ENCODE assay signal across 9 mouse cellular contexts in the genomic region with DNA sequence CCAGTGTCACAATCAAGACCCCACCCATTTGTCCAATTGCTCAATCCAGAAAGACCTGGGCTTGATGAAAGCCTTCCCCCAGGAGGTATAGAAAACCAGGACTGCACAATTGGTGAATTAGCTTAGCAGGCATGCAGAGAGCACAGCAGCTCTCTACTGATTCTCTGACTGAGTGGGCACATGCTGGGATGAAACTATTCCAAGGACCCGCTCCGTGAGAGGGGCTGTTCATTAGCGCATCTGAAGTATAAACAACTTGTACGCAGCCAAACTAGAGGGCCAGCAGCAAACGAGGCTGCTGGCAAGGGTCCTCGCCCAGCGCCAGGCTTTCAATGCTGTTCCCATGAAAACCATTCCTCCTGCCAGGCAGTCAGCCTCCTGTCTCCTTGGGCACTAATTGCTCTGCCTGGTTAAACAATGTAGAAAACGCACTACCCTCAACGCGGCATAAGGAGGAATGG.
DNase-seq lines count a peak whose midpoint lies in the region; ATAC-seq lines count a peak whose summit lies in the region.
"Had no signal": no experiment of that assay in that cellular context is flagged by ENCODE, and none has a peak within 500 bp of the region (broad histone marks: within the 10 kb centered on the region; RNA-seq: fewer than 3 reads in every experiment).

No protein-coding gene starts in this region.

- H3K4me1 ChIP-seq in embryonic facial prominence, embryonic 14.5 days (ENCODE audit: control insufficient read depth, insufficient read depth, low read length) = no peaks in the 10 kb centered on the region
- no peaks in the 10 kb centered on the region for H3K4me1 ChIP-seq in embryonic facial prominence, embryonic 10.5 days
- H3K4me1 ChIP-seq in forebrain, embryonic 13.5 days = peaks cover 27% of the 10 kb centered on the region
- H3K4me1 ChIP-seq: limb, embryonic 15.5 days had no signal

- H3K4me3 ChIP-seq in embryonic facial prominence, embryonic 14.5 days (ENCODE audit: low read depth, low read length) = no peak overlapping the region
- no peak overlapping the region for H3K4me3 ChIP-seq in embryonic facial prominence, embryonic 10.5 days
- H3K4me3 ChIP-seq in forebrain, embryonic 13.5 days = peak overlapping the region; percentile 2; the same call in 1 of the 2 replicates
- H3K4me3 ChIP-seq: limb, embryonic 15.5 days had no signal

- no peak overlapping the region for H3K4me2 ChIP-seq in embryonic facial prominence, embryonic 14.5 days (ENCODE audit: low read depth, low read length)
- H3K4me2 ChIP-seq in forebrain, embryonic 13.5 days = peak overlapping the region; percentile 42
- H3K4me2 ChIP-seq: limb, embryonic 15.5 days had no signal

- no peak for ATAC-seq in embryonic facial prominence, embryonic 14.5 days (ENCODE audit: low read depth)
- peak; percentile 95 for ATAC-seq in forebrain, embryonic 13.5 days

- no peaks in the 10 kb centered on the region for H3K9me3 ChIP-seq in embryonic facial prominence, embryonic 14.5 days (ENCODE audit: control insufficient read depth, low read length)
- H3K9me3 ChIP-seq in embryonic facial prominence, embryonic 10.5 days = no peaks in the 10 kb centered on the region
- H3K9me3 ChIP-seq in forebrain, embryonic 13.5 days (replicated peaks) = no peaks in the 10 kb centered on the region
- H3K9me3 ChIP-seq: limb, embryonic 15.5 days had no signal

- no peak overlapping the region for H3K9ac ChIP-seq in embryonic facial prominence, embryonic 14.5 days (ENCODE audit: low read depth, low read length)
- no peak overlapping the region for H3K9ac ChIP-seq in forebrain, embryonic 13.5 days
- H3K9ac ChIP-seq: limb, embryonic 15.5 days had no signal

- H3K36me3 ChIP-seq in embryonic facial prominence, embryonic 14.5 days (ENCODE audit: control insufficient read depth, insufficient read depth, low read length) = no peaks in the 10 kb centered on the region
- H3K36me3 ChIP-seq in embryonic facial prominence, embryonic 10.5 days (replicated peaks) = no peaks in the 10 kb centered on the region
- H3K36me3 ChIP-seq in forebrain, embryonic 13.5 days (ENCODE audit: poor library complexity, severe bottlenecking) = no peaks in the 10 kb centered on the region
- H3K36me3 ChIP-seq: limb, embryonic 15.5 days had no signal

- peak; percentile 40 for DNase-seq in embryonic facial prominence, embryonic 14.5 days (ENCODE audit: low spot score)
- DNase-seq in embryonic facial prominence, embryonic 10.5 days (ENCODE audit: low spot score) = no peak
- DNase-seq in left cerebral cortex, adult 8-10 months (ENCODE audit: low spot score in 2 of 2) = peak; percentile 10 to 44
- peak; percentile 27 to 44 for DNase-seq in right cerebral cortex, adult 2 months (ENCODE audit: low spot score in 2 of 2)
- no peak for DNase-seq in kidney, postnatal 10 days
- DNase-seq in kidney, adult 18-20 months = no peak
- no peak for DNase-seq in urinary bladder, postnatal 14 days (ENCODE audit: low spot score)

- H3K27me3 ChIP-seq in embryonic facial prominence, embryonic 14.5 days (replicated peaks; ENCODE audit: control insufficient read depth, insufficient read depth, low read length) = no peaks in the 10 kb centered on the region
- H3K27me3 ChIP-seq in embryonic facial prominence, embryonic 10.5 days (replicated peaks; ENCODE audit: low read depth, poor library complexity, severe bottlenecking) = no peaks in the 10 kb centered on the region
- peaks cover 12% of the 10 kb centered on the region; the same call in 1 of the 2 replicates for H3K27me3 ChIP-seq in forebrain, embryonic 13.5 days
- H3K27me3 ChIP-seq: limb, embryonic 15.5 days had no signal

- no peak overlapping the region for H3K27ac ChIP-seq in embryonic facial prominence, embryonic 14.5 days (replicated peaks; ENCODE audit: low read depth, low read length)
- no peak overlapping the region for H3K27ac ChIP-seq in embryonic facial prominence, embryonic 10.5 days (replicated peaks)
- peak overlapping the region; percentile 37 for H3K27ac ChIP-seq in forebrain, embryonic 13.5 days
- H3K27ac ChIP-seq: limb, embryonic 15.5 days had no signal

- WGBS in embryonic facial prominence, embryonic 14.5 days = 65% methylated on average over 10 of the region's 10 CpGs
- 63% methylated on average over 10 of the region's 10 CpGs for WGBS in embryonic facial prominence, embryonic 10.5 days
- 2% methylated on average over 10 of the region's 10 CpGs for WGBS in forebrain, embryonic 13.5 days

Comparison
In these comparisons a context has a peak if more than half of its experiments do, and no peak if none do; other contexts are left out.
1. DNase-seq: peak in embryonic facial prominence, embryonic 14.5 days (single experiment), left cerebral cortex, adult 8-10 months (2 of 2) and right cerebral cortex, adult 2 months (2 of 2); none in embryonic facial prominence, embryonic 10.5 days (single experiment), kidney, postnatal 10 days (single experiment), kidney, adult 18-20 months (single experiment) and urinary bladder, postnatal 14 days (single experiment).